Comparison of ENCODE assay signal across 7 mouse cellular contexts in genomic region chr3:27938381-27939323, GRCm38 (mm10). TPM values are rescaled to one million over a fixed set of nuclear protein-coding genes. Genes with fewer than 3 reads are reported as not detected.
DNase-seq lines count a peak whose midpoint lies in the region; ATAC-seq lines count a peak whose summit lies in the region.

Pld1 (plus strand) TSS chr3:27938695.

- no peaks in the 10 kb centered on the region for H3K27me3 ChIP-seq in intestine, embryonic 16.5 days (replicated peaks; ENCODE audit: control insufficient read depth, insufficient read depth, low read length)

- H3K36me3 ChIP-seq in intestine, embryonic 16.5 days (ENCODE audit: control insufficient read depth, insufficient read depth, low read length), result no peaks in the 10 kb centered on the region

- H3K4me1 ChIP-seq in intestine, embryonic 16.5 days (ENCODE audit: control insufficient read depth, insufficient read depth, low read length), result peaks cover 11% of the 10 kb centered on the region

- peak within 1 kb of the TSS; percentile 97 for H3K4me2 ChIP-seq in intestine, embryonic 16.5 days (ENCODE audit: low read depth, low read length)

- ATAC-seq in intestine, embryonic 16.5 days, result peak; percentile 92
- ATAC-seq in megakaryocyte progenitor cell, adult 5-6 weeks (replicated peaks; ENCODE audit: poor library complexity), result peak; percentile 58

- peak within 1 kb of the TSS; percentile 78 for H3K4me3 ChIP-seq in intestine, embryonic 16.5 days (ENCODE audit: low read length)

- no peaks in the 10 kb centered on the region for H3K9me3 ChIP-seq in intestine, embryonic 16.5 days (ENCODE audit: control insufficient read depth, low read length)

- peak within 1 kb of the TSS; percentile 91 for H3K27ac ChIP-seq in intestine, embryonic 16.5 days (ENCODE audit: low read length)

- DNase-seq in adrenal gland, postnatal 25 days, result peak; percentile 73
- peak; percentile 75 for DNase-seq in embryo, embryonic 9.5 days (ENCODE audit: extremely low spot score)
- peak; percentile 79 to 91 for DNase-seq in gastrocnemius, postnatal 4 days (ENCODE audit: low spot score in 2 of 2)
- DNase-seq in left cerebral cortex, postnatal 25 days (ENCODE audit: low spot score in 2 of 2), result peak; percentile 52 to 54
- DNase-seq in right cerebral cortex, postnatal 14 days, result peak; percentile 43

- H3K9ac ChIP-seq in intestine, embryonic 16.5 days (ENCODE audit: low read depth, low read length), result peak within 1 kb of the TSS; percentile 86

- intact Hi-C loops in left cerebral cortex, postnatal 25 days (cut with DNase I), result no loop called here

- WGBS in intestine, embryonic 16.5 days, result under 1% methylated on average over 67 of the region's 68 CpGs

RNA-seq across cellular contexts. Expression of gene Pld1, which starts in this region (rescaled TPM):
- total RNA-seq in adrenal gland, postnatal 25 days (2021), result 5.0 and 7.6 TPM in 2 replicates
- total RNA-seq in gastrocnemius, postnatal 4 days (2021), result 10 to 100 TPM; 13.9 to 14.7 TPM
- 22.3 and 25.9 TPM in 2 replicates for polyA plus RNA-seq in intestine, embryonic 16.5 days (2015; fragmentation: Nextera tagmentation; extraction: Ambion mirVana)
- 1 to 10 TPM; 8.1 to 9.8 TPM for total RNA-seq in left cerebral cortex, postnatal 25 days (2021)
- total RNA-seq in megakaryocyte progenitor cell, adult 5-6 weeks (2015), result 12.6 and 15.9 TPM in 2 replicates
- 3.7 and 6.9 TPM in 2 replicates for total RNA-seq in megakaryocyte progenitor cell, adult 5-6 weeks (2017)

Comparison
In these comparisons a context has a peak if more than half of its experiments do, and no peak if none do; other contexts are left out.
1. Peak in every context shown above with its lines: DNase-seq, ATAC-seq, H3K4me3 ChIP-seq and H3K27ac ChIP-seq.